Mouse (Mus musculus): ENCODE results near the gene H2-M10.2. TPM values are rescaled to one million over a fixed set of nuclear protein-coding genes. Genes with fewer than 3 reads are reported as not detected.
A peak's percentile ranks its signal among the peaks of the same experiment; 100 is the strongest.

The H2-M10.2 gene
- polyA plus RNA-seq, 1 experiment from 2014 or later: not detected

DNA sequence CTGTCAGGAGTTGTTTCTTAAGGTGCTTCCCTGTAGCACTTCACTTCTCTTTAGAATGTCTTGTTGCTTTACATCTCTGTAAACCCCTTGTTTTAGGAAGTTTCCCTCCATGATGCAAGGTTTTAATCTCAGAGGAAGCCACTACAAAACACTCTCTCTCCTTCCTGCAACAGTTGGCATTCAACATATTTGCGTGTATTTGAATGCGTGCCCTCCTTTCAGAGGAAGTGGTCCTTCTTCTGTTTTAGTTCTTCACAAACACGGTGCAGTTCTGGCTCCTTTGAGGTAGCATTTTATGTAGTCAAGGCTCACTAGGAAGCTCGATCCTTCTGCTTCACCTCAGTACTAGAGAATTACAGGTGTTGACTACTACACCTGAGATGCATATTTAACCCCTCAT is 12.5 kb downstream of the H2-M10.2 start:
- WGBS: 86% methylated on average over 4 of the region's 4 CpGs
- H3K4me2 ChIP-seq (replicated peaks; ENCODE audit: low read depth, low read length): no peak overlapping the region

DNA sequence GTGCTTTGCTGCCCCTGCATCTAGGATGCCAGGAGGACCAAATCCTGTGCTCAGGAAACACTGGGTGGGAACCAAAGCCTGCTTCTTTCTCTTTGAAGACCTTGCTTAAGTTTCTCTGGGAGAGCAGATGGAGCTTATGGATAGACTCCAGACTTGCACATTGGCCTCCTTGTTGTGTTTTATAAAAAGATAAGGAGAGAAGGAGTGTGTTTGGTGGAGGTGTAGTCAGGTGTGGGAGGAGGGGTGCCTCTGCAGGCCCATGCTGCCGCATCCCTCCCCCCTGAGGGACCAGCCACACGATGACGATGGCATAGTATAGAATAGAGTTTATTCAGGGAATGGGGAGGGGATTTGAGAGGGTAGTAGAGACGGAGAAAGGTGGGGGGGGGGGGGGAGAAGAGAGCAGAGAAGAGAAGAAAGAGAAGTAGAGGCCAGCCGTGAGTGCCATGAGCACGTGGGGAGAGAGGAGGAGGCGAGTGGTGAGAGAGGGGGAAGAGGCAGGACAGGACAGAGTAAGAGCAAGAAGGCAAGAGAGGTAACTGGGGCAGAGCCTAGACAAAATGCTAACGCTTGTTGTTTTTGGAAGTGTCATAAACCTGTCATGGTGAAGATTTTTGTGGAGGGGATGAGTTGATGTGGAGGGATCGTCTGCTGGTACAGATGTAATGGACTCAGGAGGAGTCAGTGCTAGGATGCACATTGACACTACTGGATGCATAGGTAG is 13.5 kb downstream of the H2-M10.2 start:
- Histone ChIP-seq H3K4me3 (ENCODE audit: low read length) (peak overlapping the region; percentile 96), H3K9ac (replicated peaks; ENCODE audit: low read length) (peak overlapping the region; percentile 98), H3K27me3 (ENCODE audit: insufficient read depth, low read length) (no peaks in the 10 kb centered on the region), H3K36me3 (ENCODE audit: insufficient read depth, low read length) (peaks cover 20% of the 10 kb centered on the region), H3K27ac (ENCODE audit: low read length) (no peak overlapping the region), H3K4me2 (replicated peaks; ENCODE audit: low read depth, low read length) (peak overlapping the region; percentile 96), H3K4me1 (ENCODE audit: insufficient read depth, low read length) (peaks cover 25% of the 10 kb centered on the region), H3K9me3 (ENCODE audit: low read length) (no peaks in the 10 kb centered on the region)
- 79% methylated on average over 9 of the region's 9 CpGs for WGBS
- no peak for ATAC-seq (ENCODE audit: low FRiP score, low TSS enrichment)

More for the DNA sequence above, 12.5 kb downstream of the H2-M10.2 start:
- H3K9ac ChIP-seq (replicated peaks; ENCODE audit: low read length): no peak overlapping the region
- peaks cover 25% of the 10 kb centered on the region for H3K4me1 ChIP-seq (ENCODE audit: insufficient read depth, low read length)
- no peaks in the 10 kb centered on the region for H3K9me3 ChIP-seq (ENCODE audit: low read length)
- H3K36me3 ChIP-seq (ENCODE audit: insufficient read depth, low read length): peaks cover 21% of the 10 kb centered on the region
- H3K4me3 ChIP-seq (ENCODE audit: low read length): no peak overlapping the region
- H3K27ac ChIP-seq (ENCODE audit: low read length): no peak overlapping the region
- H3K27me3 ChIP-seq (ENCODE audit: insufficient read depth, low read length): no peaks in the 10 kb centered on the region
- no peak for ATAC-seq (ENCODE audit: low FRiP score, low TSS enrichment)

DNA sequence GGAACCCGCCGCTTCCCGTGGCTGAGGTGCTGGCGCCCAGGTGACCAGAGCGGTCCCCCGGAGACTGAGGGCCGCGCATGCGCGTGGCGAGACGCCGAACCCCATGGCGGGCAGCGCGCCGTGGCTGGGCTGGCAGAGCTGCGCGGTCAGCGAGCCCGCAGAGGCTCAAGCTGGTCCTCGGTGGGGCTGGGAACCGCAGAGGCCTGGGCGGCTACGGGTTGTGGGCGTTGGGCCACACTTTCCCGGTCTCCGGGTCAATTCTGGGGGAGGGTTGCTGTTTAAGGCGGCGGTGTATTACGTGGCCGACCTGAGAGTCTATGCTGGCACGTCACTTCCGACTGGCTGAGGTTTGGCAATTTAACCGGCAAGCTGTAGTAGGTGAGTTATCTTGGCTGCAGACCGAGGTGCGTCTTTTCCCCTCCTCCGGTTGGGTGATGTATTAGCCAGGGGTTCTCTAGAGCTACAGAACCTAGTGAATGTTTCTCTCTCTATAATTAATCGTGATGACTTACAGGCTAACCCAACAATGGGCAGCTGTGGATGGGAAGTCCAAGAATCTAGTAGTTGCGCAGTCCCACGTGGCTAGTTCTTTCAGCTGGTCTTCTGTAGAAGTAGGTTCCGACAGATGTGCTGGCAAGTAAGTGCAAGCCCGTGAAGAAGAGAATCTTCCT is 14.6 kb downstream of the H2-M10.2 start, which contains the start of gene Trim39:
Trim39 (minus strand) TSS at position 662 of the 671 bp plus-strand sequence.
- no peaks in the 10 kb centered on the region for H3K9me3 ChIP-seq (ENCODE audit: low read length)
- H3K36me3 ChIP-seq (ENCODE audit: insufficient read depth, low read length): peaks cover 27% of the 10 kb centered on the region
- ATAC-seq (ENCODE audit: low FRiP score, low TSS enrichment): peak; percentile 88
- peak within 1 kb of the TSS; percentile 96 for H3K4me2 ChIP-seq (replicated peaks; ENCODE audit: low read depth, low read length)
- 1% methylated on average over 41 of the region's 43 CpGs for WGBS
- peaks cover 25% of the 10 kb centered on the region for H3K4me1 ChIP-seq (ENCODE audit: insufficient read depth, low read length)
- H3K27ac ChIP-seq (ENCODE audit: low read length): peak within 1 kb of the TSS; percentile 88
- peak within 1 kb of the TSS; percentile 98 for H3K9ac ChIP-seq (replicated peaks; ENCODE audit: low read length)
- peak within 1 kb of the TSS; percentile 96 for H3K4me3 ChIP-seq (ENCODE audit: low read length)
- no peaks in the 10 kb centered on the region for H3K27me3 ChIP-seq (ENCODE audit: insufficient read depth, low read length)

DNA sequence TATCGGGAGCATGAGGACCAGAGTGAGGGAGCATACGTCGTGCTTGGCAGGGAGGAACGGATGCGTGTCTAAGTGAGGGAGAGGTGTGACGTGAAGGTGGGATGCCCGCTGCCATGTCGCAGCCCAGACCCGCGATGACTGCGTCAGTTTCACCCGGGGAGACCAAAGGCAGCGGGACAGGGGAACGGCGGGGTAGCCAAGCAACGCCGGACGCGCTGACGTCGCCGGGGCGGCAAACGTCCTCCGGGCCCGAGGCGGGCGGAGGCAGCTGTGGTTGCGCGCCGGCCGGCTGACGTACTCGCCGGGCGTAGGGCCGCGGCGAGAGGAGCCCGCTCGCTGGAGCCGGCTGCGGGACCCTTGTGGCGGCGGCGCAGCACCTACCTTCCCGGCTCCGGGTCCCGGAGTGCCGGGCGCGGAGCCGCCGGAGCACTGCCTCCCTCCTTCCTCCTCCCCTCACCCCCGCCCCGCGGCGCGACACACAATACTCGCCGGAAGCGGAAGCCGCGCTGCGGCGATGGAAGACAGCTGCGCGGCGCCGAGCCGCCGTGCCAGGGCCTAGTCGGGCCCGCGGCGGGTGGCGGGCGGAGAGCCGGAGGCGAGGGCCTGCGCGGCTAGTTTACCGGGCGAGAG is 15.2 kb downstream of the H2-M10.2 start:
- peaks cover 25% of the 10 kb centered on the region for H3K4me1 ChIP-seq (ENCODE audit: insufficient read depth, low read length)
- H3K4me3 ChIP-seq (ENCODE audit: low read length): peak overlapping the region; percentile 96
- H3K4me2 ChIP-seq (replicated peaks; ENCODE audit: low read depth, low read length): peak overlapping the region; percentile 96
- peak; percentile 94 for ATAC-seq (ENCODE audit: low FRiP score, low TSS enrichment)
- H3K36me3 ChIP-seq (ENCODE audit: insufficient read depth, low read length): peaks cover 27% of the 10 kb centered on the region
- H3K27me3 ChIP-seq (ENCODE audit: insufficient read depth, low read length): no peaks in the 10 kb centered on the region
- no peaks in the 10 kb centered on the region for H3K9me3 ChIP-seq (ENCODE audit: low read length)
- peak overlapping the region; percentile 88 for H3K27ac ChIP-seq (ENCODE audit: low read length)
- H3K9ac ChIP-seq (replicated peaks; ENCODE audit: low read length): peak overlapping the region; percentile 98
- WGBS: under 1% methylated on average over 79 of the region's 84 CpGs

DNA sequence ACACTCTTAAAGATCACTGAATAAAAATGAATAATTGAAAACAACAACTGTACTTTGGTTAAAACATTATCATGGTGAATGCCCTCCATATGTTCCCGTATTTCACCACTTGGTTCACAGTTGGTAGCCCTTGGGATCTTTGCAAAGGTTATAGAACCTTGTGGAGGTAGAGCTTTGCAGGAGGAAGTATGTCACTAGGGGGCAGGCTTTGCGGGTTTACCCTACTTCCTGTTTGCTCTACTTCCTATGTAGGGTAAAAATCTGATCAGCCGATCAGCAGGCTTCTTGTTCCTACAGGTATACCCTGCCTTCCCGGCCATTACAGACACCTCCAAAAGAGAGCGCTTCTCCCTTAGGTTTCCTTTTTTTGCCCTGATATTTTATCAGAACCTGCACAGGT is 20.5 kb downstream of the H2-M10.2 start:
- no peaks in the 10 kb centered on the region for H3K27me3 ChIP-seq (ENCODE audit: insufficient read depth, low read length)
- peaks cover 9% of the 10 kb centered on the region for H3K4me1 ChIP-seq (ENCODE audit: insufficient read depth, low read length)
- H3K4me2 ChIP-seq (replicated peaks; ENCODE audit: low read depth, low read length): no peak overlapping the region
- no peak overlapping the region for H3K4me3 ChIP-seq (ENCODE audit: low read length)
- no peak for ATAC-seq (ENCODE audit: low FRiP score, low TSS enrichment)
- WGBS: 76% methylated on average over 5 of the region's 5 CpGs
- no peak overlapping the region for H3K9ac ChIP-seq (replicated peaks; ENCODE audit: low read length)
- peaks cover 52% of the 10 kb centered on the region for H3K36me3 ChIP-seq (ENCODE audit: insufficient read depth, low read length)
- no peak overlapping the region for H3K27ac ChIP-seq (ENCODE audit: low read length)
- no peaks in the 10 kb centered on the region for H3K9me3 ChIP-seq (ENCODE audit: low read length)

DNA sequence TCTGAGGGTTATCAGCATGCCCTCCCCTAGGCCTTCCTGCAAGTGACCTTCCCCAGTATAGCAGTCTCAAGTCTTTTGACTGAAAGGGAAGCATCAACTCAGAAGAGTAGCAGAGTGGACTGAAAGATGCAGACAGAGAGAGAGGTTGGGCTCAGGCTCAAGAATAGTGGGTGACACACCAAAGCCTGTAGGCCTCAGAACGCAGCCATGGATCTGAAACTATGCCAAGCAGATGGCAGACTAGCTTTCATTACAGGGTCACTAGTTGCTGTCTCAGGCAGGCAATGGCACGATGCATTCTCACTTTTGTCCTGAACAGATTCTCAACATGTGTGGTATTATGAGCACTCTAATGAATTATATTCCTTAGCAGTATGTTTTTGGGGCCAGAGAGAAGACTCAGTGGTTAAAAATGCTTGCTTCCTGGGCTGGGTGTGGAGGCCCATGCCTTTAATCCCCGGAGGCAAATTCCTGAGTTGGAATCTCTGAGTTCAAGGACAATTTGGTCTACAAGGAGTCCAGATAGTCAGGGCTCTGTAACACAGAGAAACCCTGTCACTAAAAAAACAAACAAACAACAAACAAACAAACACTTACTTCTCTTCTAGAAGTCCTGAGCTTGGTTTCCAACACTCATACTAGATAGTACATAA is 21.9 kb downstream of the H2-M10.2 start:
- Histone ChIP-seq H3K4me1 (ENCODE audit: insufficient read depth, low read length) (no peaks in the 10 kb centered on the region), H3K36me3 (ENCODE audit: insufficient read depth, low read length) (peaks cover 64% of the 10 kb centered on the region), H3K4me2 (replicated peaks; ENCODE audit: low read depth, low read length) (no peak overlapping the region), H3K9me3 (ENCODE audit: low read length) (no peaks in the 10 kb centered on the region), H3K27ac (ENCODE audit: low read length) (no peak overlapping the region), H3K9ac (replicated peaks; ENCODE audit: low read length) (no peak overlapping the region), H3K27me3 (ENCODE audit: insufficient read depth, low read length) (no peaks in the 10 kb centered on the region), H3K4me3 (ENCODE audit: low read length) (no peak overlapping the region)
- ATAC-seq (ENCODE audit: low FRiP score, low TSS enrichment): no peak
- 91% methylated on average over 3 of the region's 3 CpGs for WGBS

DNA sequence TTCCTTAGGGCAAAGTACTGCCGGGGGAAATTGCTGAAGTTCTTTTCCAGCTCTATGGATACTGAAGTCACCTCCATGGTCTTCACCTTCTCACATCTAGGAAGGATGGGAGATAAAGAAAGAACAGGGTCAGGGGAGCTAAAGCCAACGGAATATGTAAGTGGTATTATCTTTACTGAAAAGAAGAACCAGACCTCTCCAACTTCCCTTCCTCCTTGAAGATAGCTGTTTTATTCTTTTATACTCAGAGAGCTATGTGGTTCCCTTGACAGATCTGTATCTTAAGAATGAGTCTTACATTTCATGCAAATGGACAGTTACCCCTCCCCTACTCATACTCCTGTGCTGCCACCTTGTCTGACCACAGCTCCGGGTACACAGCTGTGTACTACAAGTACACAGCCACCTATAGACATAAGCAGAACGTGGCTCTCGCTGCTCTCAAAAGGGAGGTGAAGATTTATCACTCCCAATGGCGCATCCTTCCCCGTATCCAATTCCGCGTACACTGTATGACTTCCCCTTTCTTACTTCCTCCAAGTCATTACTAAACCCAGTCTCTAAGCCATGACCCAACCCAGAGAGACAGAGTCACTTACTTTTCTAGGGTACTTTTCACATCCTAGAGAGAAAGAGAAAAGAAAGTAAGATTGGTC is 24.7 kb downstream of the H2-M10.2 start:
- Histone ChIP-seq H3K9me3 (ENCODE audit: low read length) (no peaks in the 10 kb centered on the region), H3K27ac (ENCODE audit: low read length) (no peak overlapping the region), H3K9ac (replicated peaks; ENCODE audit: low read length) (no peak overlapping the region), H3K4me2 (replicated peaks; ENCODE audit: low read depth, low read length) (no peak overlapping the region), H3K4me3 (ENCODE audit: low read length) (no peak overlapping the region), H3K36me3 (ENCODE audit: insufficient read depth, low read length) (peaks cover 52% of the 10 kb centered on the region), H3K4me1 (ENCODE audit: insufficient read depth, low read length) (peaks cover 4% of the 10 kb centered on the region), H3K27me3 (ENCODE audit: insufficient read depth, low read length) (no peaks in the 10 kb centered on the region)
- WGBS: 89% methylated on average over 9 of the region's 9 CpGs
- no peak for ATAC-seq (ENCODE audit: low FRiP score, low TSS enrichment)

DNA sequence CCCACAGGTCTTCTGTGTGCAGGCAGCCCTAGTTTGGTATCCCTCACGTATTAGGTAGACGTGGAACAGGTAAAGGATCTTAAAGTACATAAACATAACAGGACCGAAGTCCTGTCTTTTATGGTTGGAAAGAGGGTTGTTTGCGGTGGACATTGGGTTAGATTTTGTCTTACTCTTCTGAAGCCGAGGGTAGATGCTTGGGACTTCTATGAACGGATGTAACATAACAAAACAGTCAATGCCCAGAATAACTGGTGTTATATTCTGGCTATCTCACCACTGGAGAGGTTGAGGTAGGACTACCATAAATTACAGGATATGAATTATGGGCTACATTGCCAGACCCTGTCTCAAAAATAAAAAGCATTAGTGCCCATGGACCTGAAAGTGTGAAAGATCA is 28.3 kb downstream of the H2-M10.2 start, which contains the start of gene Rpp21:
Rpp21 (minus strand) TSS at position 101 of the 400 bp plus-strand sequence.
- 50% methylated on average over 6 of the region's 6 CpGs for WGBS
- Histone ChIP-seq H3K27ac (ENCODE audit: low read length) (peak within 1 kb of the TSS; percentile 78), H3K36me3 (ENCODE audit: insufficient read depth, low read length) (peaks cover 32% of the 10 kb centered on the region), H3K27me3 (ENCODE audit: insufficient read depth, low read length) (no peaks in the 10 kb centered on the region), H3K4me1 (ENCODE audit: insufficient read depth, low read length) (peaks cover 7% of the 10 kb centered on the region), H3K4me3 (ENCODE audit: low read length) (peak within 1 kb of the TSS; percentile 87), H3K9ac (replicated peaks; ENCODE audit: low read length) (peak within 1 kb of the TSS; percentile 82), H3K4me2 (replicated peaks; ENCODE audit: low read depth, low read length) (peak within 1 kb of the TSS; percentile 53), H3K9me3 (ENCODE audit: low read length) (no peaks in the 10 kb centered on the region)
- ATAC-seq (ENCODE audit: low FRiP score, low TSS enrichment): no peak

DNA sequence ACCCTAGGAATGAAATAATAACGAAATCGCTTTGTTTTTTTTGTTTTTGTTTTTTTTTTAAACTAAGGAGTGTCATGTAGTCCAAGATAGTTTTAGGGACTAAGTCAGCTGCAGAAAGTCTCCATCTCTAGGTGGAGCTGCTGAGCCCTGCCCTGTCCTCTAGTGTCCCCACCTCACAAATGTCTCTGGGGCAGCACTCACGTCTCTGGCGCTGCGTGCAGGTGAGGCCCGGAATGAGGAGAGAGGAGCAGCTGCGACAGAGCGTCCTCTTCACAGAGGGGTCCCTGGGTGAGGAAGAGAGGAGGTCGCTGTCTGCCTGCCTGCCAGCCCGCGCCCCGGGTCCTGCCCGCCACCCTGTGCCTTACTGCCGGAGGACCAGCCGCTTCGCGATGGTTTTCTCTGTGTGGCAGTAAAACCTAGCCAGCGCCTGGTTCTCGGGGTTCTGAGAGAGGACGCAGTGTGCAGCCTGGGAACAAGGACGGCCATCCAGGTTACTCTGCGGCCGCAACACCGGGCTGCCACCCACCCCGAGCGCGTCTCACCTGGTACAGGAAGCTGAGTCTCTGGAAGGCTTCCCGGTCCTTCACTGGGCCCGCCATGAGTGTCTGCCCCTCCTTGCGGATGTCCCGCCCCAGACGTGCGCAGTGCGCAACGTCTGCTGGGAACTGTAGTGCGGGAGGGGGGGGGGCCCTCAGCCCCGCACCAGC is 28.9 kb downstream of the H2-M10.2 start:
- Histone ChIP-seq H3K27ac (ENCODE audit: low read length) (peak overlapping the region; percentile 78), H3K9me3 (ENCODE audit: low read length) (no peaks in the 10 kb centered on the region), H3K27me3 (ENCODE audit: insufficient read depth, low read length) (no peaks in the 10 kb centered on the region), H3K4me3 (ENCODE audit: low read length) (peak overlapping the region; percentile 87), H3K9ac (replicated peaks; ENCODE audit: low read length) (peak overlapping the region; percentile 82), H3K4me2 (replicated peaks; ENCODE audit: low read depth, low read length) (peak overlapping the region; percentile 53), H3K36me3 (ENCODE audit: insufficient read depth, low read length) (peaks cover 28% of the 10 kb centered on the region), H3K4me1 (ENCODE audit: insufficient read depth, low read length) (peaks cover 10% of the 10 kb centered on the region)
- under 1% methylated on average over 37 of the region's 37 CpGs for WGBS
- peak; percentile 96 for ATAC-seq (ENCODE audit: low FRiP score, low TSS enrichment)
